Mouse (Mus musculus): ENCODE measurements around the gene Rab3ip. TPM values are rescaled to one million over a fixed set of nuclear protein-coding genes. Genes with fewer than 3 reads are reported as not detected.

The Rab3ip gene
- total and polyA plus RNA-seq, 3 experiments = 15.2 to 23.2 TPM; not detected in 1

- Histone ChIP-seq H3K79me2 (ENCODE audit: control insufficient read depth, insufficient read depth, low read length, poor library complexity) (no peaks in the 10 kb centered on the region), H3K4me3 (ENCODE audit: control insufficient read depth in 1 of 2, insufficient read depth in 1 of 2, low read depth in 2 of 2, low read length in 2 of 2) (no peak within 1 kb of the TSS), H3K27ac (ENCODE audit: control insufficient read depth, low read depth, low read length) (no peak within 1 kb of the TSS), H3K27me3 (ENCODE audit: control insufficient read depth in 1 of 2, insufficient read depth in 2 of 2, low read length in 2 of 2) (peaks cover 0 to 2% of the 10 kb centered on the region in 2 experiments; a peak in 1 of 4 replicates), H3K36me3 (ENCODE audit: control insufficient read depth in 1 of 2, insufficient read depth in 2 of 2, low read length in 2 of 2) (no peaks in the 10 kb centered on the region), H3K9me3 (replicated peaks; ENCODE audit: insufficient read depth, low read length) (no peaks in the 10 kb centered on the region), H3K9ac (ENCODE audit: control insufficient read depth, low read depth, low read length, poor library complexity, severe bottlenecking) (no peak within 1 kb of the TSS), H3K4me1 (ENCODE audit: control insufficient read depth in 1 of 2, insufficient read depth in 2 of 2, low read length in 2 of 2) (no peaks in the 10 kb centered on the region)
- no peak for DNase-seq (ENCODE audit: low read depth, low spot score)
- TF ChIP-seq ZMIZ1 (IDR thresholded peaks at IDR 0.05; ENCODE audit: low read depth, low read length) (no peak), POLR2AphosphoS5 (IDR thresholded peaks at IDR 0.05; ENCODE audit: borderline replicate concordance, low read depth, low read length) (no peak), BHLHE40 (IDR thresholded peaks at IDR 0.05; ENCODE audit: borderline replicate concordance, low read depth, low read length) (no peak), TCF12 (IDR thresholded peaks at IDR 0.05; ENCODE audit: low read depth, low read length) (no peak), CHD1 (IDR thresholded peaks at IDR 0.05; ENCODE audit: low read depth, low read length) (no peak), HCFC1 (IDR thresholded peaks at IDR 0.05; ENCODE audit: low read depth, low read length) (no peak), ZC3H11A (IDR thresholded peaks at IDR 0.05; ENCODE audit: low read depth, low read length) (no peak), POLR2A (IDR thresholded peaks at IDR 0.05; ENCODE audit: control insufficient read depth in 1 of 2, insufficient read depth in 1 of 2, low read depth in 1 of 2, low read length in 2 of 2, poor library complexity in 1 of 2) (no peak), JUND (IDR thresholded peaks at IDR 0.05; ENCODE audit: low read depth, low read length) (no peak)
Observed at GRCm38 (mm10) chr10:116972509-116972908, 21.9 kb upstream of the Rab3ip start, which contains the start of gene Gm10271. TSS of gene Gm10271 (minus strand) at chr10:116972609.

GRCm38 (mm10) chr10:116968741-116969140 is 18.2 kb upstream of the Rab3ip start:
- H3K27ac ChIP-seq (ENCODE audit: control insufficient read depth, low read depth, low read length) = no peak overlapping the region
- H3K4me1 ChIP-seq (ENCODE audit: control insufficient read depth in 1 of 2, insufficient read depth in 2 of 2, low read length in 2 of 2) = no peaks in the 10 kb centered on the region
- H3K9me3 ChIP-seq (replicated peaks; ENCODE audit: insufficient read depth, low read length) = no peaks in the 10 kb centered on the region
- DNase-seq (ENCODE audit: low read depth, low spot score) = no peak
- no peak overlapping the region for H3K4me3 ChIP-seq (ENCODE audit: control insufficient read depth in 1 of 2, insufficient read depth in 1 of 2, low read depth in 2 of 2, low read length in 2 of 2)
- H3K36me3 ChIP-seq (ENCODE audit: control insufficient read depth in 1 of 2, insufficient read depth in 2 of 2, low read length in 2 of 2) = no peaks in the 10 kb centered on the region
- H3K27me3 ChIP-seq (ENCODE audit: control insufficient read depth in 1 of 2, insufficient read depth in 2 of 2, low read length in 2 of 2) = peaks cover 2 to 6% of the 10 kb centered on the region in 2 experiments; a peak in 3 of 4 replicates
- H3K79me2 ChIP-seq (ENCODE audit: control insufficient read depth, insufficient read depth, low read length, poor library complexity) = no peaks in the 10 kb centered on the region
- H3K9ac ChIP-seq (ENCODE audit: control insufficient read depth, low read depth, low read length, poor library complexity, severe bottlenecking) = no peak overlapping the region
- TF ChIP-seq MYC (IDR thresholded peaks at IDR 0.05; ENCODE audit: low read depth, low read length) = no peak
- TF ChIP-seq NRF1 (IDR thresholded peaks at IDR 0.05; ENCODE audit: insufficient read depth, low read depth, low read length, poor library complexity, severe bottlenecking) = no peak
- no peak for TF ChIP-seq MAZ (IDR thresholded peaks at IDR 0.05; ENCODE audit: low read depth, low read length)
- TF ChIP-seq SIN3A (IDR thresholded peaks at IDR 0.05; ENCODE audit: low read length) = no peak
- no peak for TF ChIP-seq NELFE (IDR thresholded peaks at IDR 0.05; ENCODE audit: low read depth, low read length)
- no peak for TF ChIP-seq BHLHE40 (IDR thresholded peaks at IDR 0.05; ENCODE audit: borderline replicate concordance, low read depth, low read length)
- TF ChIP-seq RAD21 (IDR thresholded peaks at IDR 0.05; ENCODE audit: low read depth, low read length) = no peak
- TF ChIP-seq UBTF (IDR thresholded peaks at IDR 0.05; ENCODE audit: borderline replicate concordance, insufficient read depth, low read depth, low read length) = no peak
